Mouse (Mus musculus): ENCODE measurements around the gene Magea2. TPM values are rescaled to one million over a fixed set of nuclear protein-coding genes. Genes with fewer than 3 reads are reported as not detected.
"Not testable (repeated sequence)": the region's sequence is repeated elsewhere in the genome, so short reads cannot be mapped to it uniquely, and the experiment has no call there.

The Magea2 gene
- not detected for polyA plus RNA-seq (2017; shearing (Covaris generic))

- not testable (repeated sequence) for ATAC-seq
These were observed at the start of gene Magea2 for GRCm38 (mm10) chrX:155093566-155093965. Gene Magea2 (minus strand): TSS chrX:155093666.

- not testable (repeated sequence) for ATAC-seq
These were observed 34.8 kb upstream of the Magea2 start, which contains the start of gene Cldn34b2 for GRCm38 (mm10) chrX:155128312-155128711. Gene Cldn34b2 (minus strand): TSS chrX:155128412.

- no peak for ATAC-seq
These were observed 4.6 kb upstream of the Magea2 start for GRCm38 (mm10) chrX:155098024-155098423.

- ATAC-seq, result not testable (repeated sequence)
These were observed 3.8 kb downstream of the Magea2 start, which contains the start of gene Magea1 for GRCm38 (mm10) chrX:155089693-155090092. Gene Magea1 (minus strand): TSS chrX:155089793.

- ATAC-seq, result not testable (repeated sequence)
These were observed 30.4 kb downstream of the Magea2 start, which contains the start of gene Magea5 for GRCm38 (mm10) chrX:155063045-155063444. Gene Magea5 (minus strand): TSS chrX:155063145.

GRCm38 (mm10) chrX:154995750-154996149 lies 97.7 kb downstream of the Magea2 start, which contains the start of gene Magea8:
Gene Magea8 (minus strand): TSS chrX:154995850.
- not testable (repeated sequence) for ATAC-seq

Other genes with a start within 250 kb of the Magea2 start
- gene Cldn34b1, start 203.4 kb downstream of the Magea2 start, polyA plus RNA-seq (2017; shearing (Covaris generic)), result not detected
- not detected for gene Magea6, start 157.7 kb downstream of the Magea2 start, polyA plus RNA-seq (2017; shearing (Covaris generic))
- gene Magea3, start 144.2 kb downstream of the Magea2 start, polyA plus RNA-seq (2017; shearing (Covaris generic)), result not detected
- not detected for gene Magea8, start 97.8 kb downstream of the Magea2 start, polyA plus RNA-seq (2017; shearing (Covaris generic))
- gene Magea5, start 30.5 kb downstream of the Magea2 start, polyA plus RNA-seq (2017; shearing (Covaris generic)), result not detected
- gene Magea1, start 3.9 kb downstream of the Magea2 start, polyA plus RNA-seq (2017; shearing (Covaris generic)), result not detected
- not detected for gene Cldn34b2, start 34.7 kb upstream of the Magea2 start, polyA plus RNA-seq (2017; shearing (Covaris generic))
- gene Sat1, start 122.8 kb upstream of the Magea2 start, polyA plus RNA-seq (2017; shearing (Covaris generic)), result 100 to 1,000 TPM; 467 to 490 TPM
- gene Acot9, start 168.8 kb upstream of the Magea2 start, polyA plus RNA-seq (2017; shearing (Covaris generic)), result 100 to 1,000 TPM; 113 to 123 TPM
- gene Prdx4, start 247.1 kb upstream of the Magea2 start, polyA plus RNA-seq (2017; shearing (Covaris generic)), result 10 to 100 TPM; 53.5 to 53.6 TPM

Measured in activated CD4-positive, CD25-positive, alpha-beta regulatory T cell, adult 4 months (primary cell).